In genomic region chr2:167602978-167603377, GRCm38 (mm10) we compare ENCODE assay signal across 11 mouse cellular contexts. TPM values are rescaled to one million over a fixed set of nuclear protein-coding genes. Genes with fewer than 3 reads are reported as not detected.
DNase-seq lines count a peak whose midpoint lies in the region; ATAC-seq and TF ChIP-seq lines count a peak whose summit lies in the region.
"Had no signal": no experiment of that assay in that cellular context is flagged by ENCODE, and none has a peak within 500 bp of the region (broad histone marks: within the 10 kb centered on the region; RNA-seq: fewer than 3 reads in every experiment).

No protein-coding gene starts in this region.

- H3K4me2 ChIP-seq in heart, postnatal 0 days (ENCODE audit: low read depth, low read length) = no peak overlapping the region
- H3K4me2 ChIP-seq in neural tube, embryonic 11.5 days (ENCODE audit: low read depth) = no peak overlapping the region
- no peak overlapping the region for H3K4me2 ChIP-seq in embryonic facial prominence, embryonic 14.5 days (ENCODE audit: low read depth, low read length)
- H3K4me2 ChIP-seq in forebrain, embryonic 14.5 days (ENCODE audit: low read length) = no peak overlapping the region
- H3K4me2 ChIP-seq: hindbrain, embryonic 14.5 days; limb, embryonic 12.5 days had no signal

- TF ChIP-seq EP300 in heart, postnatal 0 days (IDR thresholded peaks at IDR 0.05; ENCODE audit: low read depth) = no peak

- H3K9me3 ChIP-seq in heart, postnatal 0 days (replicated peaks; ENCODE audit: control insufficient read depth, low read length) = no peaks in the 10 kb centered on the region
- H3K9me3 ChIP-seq in neural tube, embryonic 11.5 days (ENCODE audit: control insufficient read depth, low read length) = no peaks in the 10 kb centered on the region
- H3K9me3 ChIP-seq in embryonic facial prominence, embryonic 14.5 days (ENCODE audit: control insufficient read depth, low read length) = no peaks in the 10 kb centered on the region
- no peaks in the 10 kb centered on the region for H3K9me3 ChIP-seq in forebrain, embryonic 14.5 days (replicated peaks; ENCODE audit: control insufficient read depth, low read length)
- H3K9me3 ChIP-seq: limb, embryonic 12.5 days had no signal

- peaks cover 7% of the 10 kb centered on the region; the same call in 1 of the 2 replicates for H3K36me3 ChIP-seq in heart, postnatal 0 days (replicated peaks; ENCODE audit: control insufficient read depth, insufficient read depth, low read length)
- 0 out of 2 replicates have a peak, but pooled peaks cover 2% of the 10 kb centered on the region for H3K36me3 ChIP-seq in neural tube, embryonic 11.5 days (ENCODE audit: control insufficient read depth, insufficient read depth, low read length)
- peaks cover 3% of the 10 kb centered on the region; the same call in 1 of the 2 replicates for H3K36me3 ChIP-seq in embryonic facial prominence, embryonic 14.5 days (ENCODE audit: control insufficient read depth, insufficient read depth, low read length)
- H3K36me3 ChIP-seq in forebrain, embryonic 14.5 days (ENCODE audit: control insufficient read depth, insufficient read depth, low read length) = peaks cover 13% of the 10 kb centered on the region

- TF ChIP-seq CTCF in heart, postnatal 0 days (IDR thresholded peaks at IDR 0.05; ENCODE audit: low read depth) = peak; percentile 39

- H3K27me3 ChIP-seq in heart, postnatal 0 days (ENCODE audit: control insufficient read depth, insufficient read depth, low read length) = no peaks in the 10 kb centered on the region
- H3K27me3 ChIP-seq in neural tube, embryonic 11.5 days (ENCODE audit: control insufficient read depth, insufficient read depth, low read length) = no peaks in the 10 kb centered on the region
- H3K27me3 ChIP-seq in embryonic facial prominence, embryonic 14.5 days (replicated peaks; ENCODE audit: control insufficient read depth, insufficient read depth, low read length) = no peaks in the 10 kb centered on the region
- H3K27me3 ChIP-seq in forebrain, embryonic 14.5 days (replicated peaks; ENCODE audit: control insufficient read depth, insufficient read depth, low read length) = no peaks in the 10 kb centered on the region
- H3K27me3 ChIP-seq: limb, embryonic 12.5 days; Patski had no signal

- WGBS in heart, postnatal 0 days = 39% methylated on average over 5 of the region's 5 CpGs
- 38% methylated on average over 5 of the region's 5 CpGs for WGBS in neural tube, embryonic 11.5 days
- 44% methylated on average over 3 of the region's 5 CpGs for WGBS in embryonic facial prominence, embryonic 14.5 days
- 59% methylated on average over 5 of the region's 5 CpGs for WGBS in forebrain, embryonic 14.5 days

- H3K9ac ChIP-seq in heart, postnatal 0 days (replicated peaks; ENCODE audit: low read depth, low read length) = no peak overlapping the region
- H3K9ac ChIP-seq in neural tube, embryonic 11.5 days (ENCODE audit: low read length) = no peak overlapping the region
- no peak overlapping the region for H3K9ac ChIP-seq in embryonic facial prominence, embryonic 14.5 days (ENCODE audit: low read depth, low read length)
- H3K9ac ChIP-seq in forebrain, embryonic 14.5 days (ENCODE audit: low read length) = no peak overlapping the region
- H3K9ac ChIP-seq: hindbrain, embryonic 14.5 days; limb, embryonic 12.5 days had no signal

- peaks cover 6% of the 10 kb centered on the region for H3K4me1 ChIP-seq in heart, postnatal 0 days (ENCODE audit: control insufficient read depth, insufficient read depth)
- no peaks in the 10 kb centered on the region; the same call in 1 of the 2 replicates for H3K4me1 ChIP-seq in neural tube, embryonic 11.5 days (ENCODE audit: control insufficient read depth, insufficient read depth, low read length)
- H3K4me1 ChIP-seq in embryonic facial prominence, embryonic 14.5 days (ENCODE audit: control insufficient read depth, insufficient read depth, low read length) = peaks cover 17% of the 10 kb centered on the region
- no peaks in the 10 kb centered on the region for H3K4me1 ChIP-seq in forebrain, embryonic 14.5 days (ENCODE audit: control insufficient read depth, insufficient read depth, low read length)

- peak; percentile 21; the same call in 1 of the 2 replicates for ATAC-seq in heart, postnatal 0 days (ENCODE audit: insufficient read depth, low read depth)
- no peak for ATAC-seq in neural tube, embryonic 11.5 days (ENCODE audit: insufficient read depth, low FRiP score, low TSS enrichment)
- peak; percentile 5; the same call in 1 of the 2 replicates for ATAC-seq in embryonic facial prominence, embryonic 14.5 days (ENCODE audit: low read depth)
- no peak for ATAC-seq in forebrain, embryonic 14.5 days
- ATAC-seq: Patski had no signal

- DNase-seq in heart, postnatal 0 days (ENCODE audit: low spot score) = no peak
- DNase-seq in heart, adult 9 months (ENCODE audit: low spot score in 2 of 2) = no peak
- peak; percentile 36 for DNase-seq in neural tube, embryonic 11.5 days (ENCODE audit: low spot score)
- no peak for DNase-seq in neural tube, embryonic 10.5 days (ENCODE audit: extremely low spot score, low spot score)
- DNase-seq in embryonic facial prominence, embryonic 14.5 days (ENCODE audit: low spot score) = peak; percentile 55
- peak; percentile 69 to 80 for DNase-seq in lung, postnatal 4 days
- DNase-seq in forebrain, embryonic 14.5 days (ENCODE audit: low spot score) = no peak
- DNase-seq: thymus, postnatal 25 days had no signal

- H3K27ac ChIP-seq in heart, postnatal 0 days (ENCODE audit: low read depth) = no peak overlapping the region
- H3K27ac ChIP-seq in neural tube, embryonic 11.5 days (ENCODE audit: low read depth, low read length) = no peak overlapping the region
- no peak overlapping the region for H3K27ac ChIP-seq in embryonic facial prominence, embryonic 14.5 days (replicated peaks; ENCODE audit: low read depth, low read length)
- no peak overlapping the region for H3K27ac ChIP-seq in forebrain, embryonic 14.5 days (ENCODE audit: low read depth, low read length)
- H3K27ac ChIP-seq: hindbrain, embryonic 14.5 days had no signal

- H3K4me3 ChIP-seq in heart, postnatal 0 days (ENCODE audit: low read depth, low read length) = no peak overlapping the region
- no peak overlapping the region for H3K4me3 ChIP-seq in neural tube, embryonic 11.5 days (ENCODE audit: low read depth, low read length)
- H3K4me3 ChIP-seq in embryonic facial prominence, embryonic 14.5 days (ENCODE audit: low read depth, low read length) = no peak overlapping the region
- H3K4me3 ChIP-seq in forebrain, embryonic 14.5 days (ENCODE audit: low read depth, low read length) = no peak overlapping the region
- H3K4me3 ChIP-seq: limb, embryonic 12.5 days had no signal

RNA-seq across cellular contexts. Expression of gene Ube2v1, which starts 28.9 kb away (rescaled TPM):
- 74.5 and 94.6 TPM in 2 replicates for total RNA-seq in heart, postnatal 0 days (2014; rRNA removed; ENCODE audit: low replicate concordance)
- polyA plus RNA-seq in heart, postnatal 0 days (2015; fragmentation: Nextera tagmentation; extraction: Ambion mirVana) = 150 and 152 TPM in 2 replicates
- polyA plus RNA-seq in neural tube, embryonic 11.5 days (2014; fragmentation: Nextera tagmentation; extraction: Ambion mirVana) = 291 and 297 TPM in 2 replicates
- 249 and 275 TPM in 2 replicates for polyA plus RNA-seq in embryonic facial prominence, embryonic 14.5 days (2014; fragmentation: Nextera tagmentation; extraction: Ambion mirVana)
- 238 and 265 TPM in 2 replicates for polyA plus RNA-seq in forebrain, embryonic 14.5 days (2014; fragmentation: Nextera tagmentation; extraction: Ambion mirVana)

RNA-seq across cellular contexts. Expression of gene Gm20431, which starts 58.3 kb away (rescaled TPM):
- 5.8 and 25.5 TPM in 2 replicates for total RNA-seq in heart, postnatal 0 days (2014; rRNA removed; ENCODE audit: low replicate concordance)
- polyA plus RNA-seq in heart, postnatal 0 days (2015; fragmentation: Nextera tagmentation; extraction: Ambion mirVana) = 2.7 and 5.1 TPM in 2 replicates
- 7.0 TPM in 1 of 2 replicates, not detected in the other for polyA plus RNA-seq in neural tube, embryonic 11.5 days (2014; fragmentation: Nextera tagmentation; extraction: Ambion mirVana)
- 9.1 and 11.6 TPM in 2 replicates for polyA plus RNA-seq in embryonic facial prominence, embryonic 14.5 days (2014; fragmentation: Nextera tagmentation; extraction: Ambion mirVana)
- polyA plus RNA-seq in forebrain, embryonic 14.5 days (2014; fragmentation: Nextera tagmentation; extraction: Ambion mirVana) = 5.4 and 6.8 TPM in 2 replicates

Comparison
In these comparisons a context has a peak if more than half of its experiments do, and no peak if none do; other contexts are left out.
1. DNase-seq: peak in neural tube, embryonic 11.5 days (single experiment), embryonic facial prominence, embryonic 14.5 days (single experiment) and lung, postnatal 4 days (2 of 2); none in heart, postnatal 0 days (single experiment), heart, adult 9 months (0 of 2), neural tube, embryonic 10.5 days (single experiment) and forebrain, embryonic 14.5 days (single experiment).
2. ATAC-seq: peak in heart, postnatal 0 days (single experiment) and embryonic facial prominence, embryonic 14.5 days (single experiment); none in neural tube, embryonic 11.5 days (single experiment) and forebrain, embryonic 14.5 days (single experiment).